Mouse (Mus musculus) kidney, adult 2 months (tissue): ENCODE measurements around the gene Slc48a1.

Experiments
- CTCF ChIP-seq: fragments of 200-500 bp; conservative IDR thresholded peaks from 2 replicates; pipeline ENCODE4 v1.5.1; 2011; ENCODE audit warnings: low read depth, mild to moderate bottlenecking, control low read depth, low read length, moderate library complexity, mixed read lengths; ENCODE audit not compliant: insufficient read depth, insufficient read length
- POLR2A ChIP-seq: fragments of 200-500 bp; IDR thresholded peaks from one replicate; pipeline ENCODE4 v1.6.1; 2011; ENCODE audit warnings: low read depth, low read length, control low read depth

- TF ChIP-seq CTCF (no peak), POLR2A (no peak)
Observed at GRCm38 (mm10) chr15:97829432-97829831, 51.1 kb downstream of the Slc48a1 start.
